Mouse (Mus musculus): ENCODE measurements around the gene Tppp3. TPM values are rescaled to one million over a fixed set of nuclear protein-coding genes. Genes with fewer than 3 reads are reported as not detected.
A peak's percentile ranks its signal among the peaks of the same experiment; 100 is the strongest.

Gene Tppp3
- 8.1 and 14.7 TPM in 2 replicates for polyA plus RNA-seq (2012; rRNA removed)

- H3K4me1 ChIP-seq (ENCODE audit: control insufficient read depth, insufficient read depth, insufficient read length), result no peaks in the 10 kb centered on the region
- no peak within 1 kb of the TSS for H3K27ac ChIP-seq (ENCODE audit: insufficient read depth, low read length)
- H3K36me3 ChIP-seq (ENCODE audit: control insufficient read depth, insufficient read depth, low read length), result no peaks in the 10 kb centered on the region
- H3K4me3 ChIP-seq (ENCODE audit: extremely low read depth, insufficient read depth, insufficient read length), result no peak within 1 kb of the TSS
- WGBS, result 19% methylated on average over 25 of the region's 25 CpGs
- TF ChIP-seq CTCF (IDR thresholded peaks at IDR 0.05; ENCODE audit: extremely low read depth, insufficient read depth, insufficient read length, insufficient replicate concordance), result no peak
- no peak for TF ChIP-seq POLR2A (IDR thresholded peaks at IDR 0.05; ENCODE audit: low read depth, low read length)
- H3K27me3 ChIP-seq (ENCODE audit: control insufficient read depth, insufficient read depth, low read length), result no peaks in the 10 kb centered on the region; the same call in 1 of the 2 replicates
- DNase-seq (ENCODE audit: low read depth in 1 of 2, low spot score in 2 of 2), result peak in 1 of 2 experiments; percentile 39
Observed at GRCm38 (mm10) chr8:105471314-105472015, at the start of gene Tppp3. Gene Tppp3 (minus strand): TSS chr8:105471526.

DNA sequence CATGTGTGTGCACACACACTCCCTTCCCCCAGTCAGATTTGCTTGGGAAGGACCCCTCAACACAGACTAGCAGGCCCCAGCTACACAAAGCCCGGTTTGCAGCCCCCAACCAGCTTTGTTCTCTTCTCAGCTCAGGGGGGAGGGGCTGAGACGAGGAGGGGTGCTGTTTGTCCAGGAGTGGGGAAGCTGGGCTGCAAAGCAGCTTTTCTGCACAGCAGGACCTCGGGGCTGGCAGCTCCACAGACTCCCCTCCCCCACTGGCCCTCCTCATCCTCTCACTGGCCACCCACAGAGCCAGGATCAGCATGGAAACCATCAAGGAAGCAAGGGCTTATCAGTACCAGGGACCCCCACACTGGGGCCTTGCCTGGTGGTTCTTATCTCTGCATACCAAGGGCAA, 49.7 kb upstream of the Tppp3 start:
- Histone ChIP-seq H3K4me3 (ENCODE audit: extremely low read depth, insufficient read depth, insufficient read length) (no peak overlapping the region), H3K4me1 (ENCODE audit: control insufficient read depth, insufficient read depth, insufficient read length) (peaks cover 6% of the 10 kb centered on the region), H3K27me3 (ENCODE audit: control insufficient read depth, insufficient read depth, low read length) (0 out of 2 replicates have a peak, but pooled peaks cover 4% of the 10 kb centered on the region), H3K27ac (ENCODE audit: insufficient read depth, low read length) (no peak overlapping the region), H3K36me3 (ENCODE audit: control insufficient read depth, insufficient read depth, low read length) (peaks cover 26% of the 10 kb centered on the region)
- DNase-seq (ENCODE audit: low read depth in 1 of 2, low spot score in 2 of 2), result no peak
- 64% methylated on average over 3 of the region's 3 CpGs for WGBS
- TF ChIP-seq POLR2A (IDR thresholded peaks at IDR 0.05; ENCODE audit: low read depth, low read length), result no peak
- TF ChIP-seq CTCF (IDR thresholded peaks at IDR 0.05; ENCODE audit: extremely low read depth, insufficient read depth, insufficient read length, insufficient replicate concordance), result no peak

- H3K4me1 ChIP-seq (ENCODE audit: control insufficient read depth, insufficient read depth, insufficient read length), result peaks cover 6% of the 10 kb centered on the region
- no peak overlapping the region for H3K4me3 ChIP-seq (ENCODE audit: extremely low read depth, insufficient read depth, insufficient read length)
- no peak for DNase-seq (ENCODE audit: low read depth in 1 of 2, low spot score in 2 of 2)
- 85% methylated on average over 5 of the region's 5 CpGs for WGBS
- peaks cover 24% of the 10 kb centered on the region for H3K36me3 ChIP-seq (ENCODE audit: control insufficient read depth, insufficient read depth, low read length)
- no peak overlapping the region for H3K27ac ChIP-seq (ENCODE audit: insufficient read depth, low read length)
- no peak for TF ChIP-seq CTCF (IDR thresholded peaks at IDR 0.05; ENCODE audit: extremely low read depth, insufficient read depth, insufficient read length, insufficient replicate concordance)
- peaks cover 4% of the 10 kb centered on the region; the same call in 1 of the 2 replicates for H3K27me3 ChIP-seq (ENCODE audit: control insufficient read depth, insufficient read depth, low read length)
Observed at GRCm38 (mm10) chr8:105520521-105520920, 49.2 kb upstream of the Tppp3 start.

DNA sequence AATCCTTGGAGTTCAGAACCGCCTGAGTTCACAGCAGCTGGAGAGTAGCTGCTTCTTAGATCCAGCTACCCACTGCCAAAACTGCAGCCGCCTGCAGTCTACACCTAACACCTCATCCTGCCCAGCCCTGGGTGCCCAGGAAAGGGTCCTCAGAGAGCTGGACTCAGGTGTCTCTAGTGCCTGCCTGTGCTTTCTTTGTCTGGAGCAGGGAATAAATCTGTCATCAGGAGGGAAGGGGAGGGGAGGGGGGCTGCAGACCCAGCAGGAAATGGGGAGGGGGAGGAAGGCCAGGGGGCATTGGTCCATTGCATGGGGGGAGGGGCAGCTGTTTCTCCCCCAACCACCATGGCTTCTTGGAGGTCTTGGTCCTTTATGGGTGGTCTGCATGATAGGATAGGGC, 48.3 kb upstream of the Tppp3 start:
- 27% methylated on average over 2 of the region's 2 CpGs for WGBS
- H3K4me3 ChIP-seq (ENCODE audit: extremely low read depth, insufficient read depth, insufficient read length), result no peak overlapping the region
- H3K27me3 ChIP-seq (ENCODE audit: control insufficient read depth, insufficient read depth, low read length), result peaks cover 5% of the 10 kb centered on the region; the same call in 1 of the 2 replicates

GRCm38 (mm10) chr8:105518436-105519313, 47.3 kb upstream of the Tppp3 start, which contains the start of gene Hsd11b2:
Gene Hsd11b2 (plus strand): TSS chr8:105518755.
- Histone ChIP-seq H3K4me3 (ENCODE audit: extremely low read depth, insufficient read depth, insufficient read length) (peak within 1 kb of the TSS; percentile 56), H3K27me3 (ENCODE audit: control insufficient read depth, insufficient read depth, low read length) (peaks cover 6% of the 10 kb centered on the region; the same call in 1 of the 2 replicates), H3K27ac (ENCODE audit: insufficient read depth, low read length) (no peak within 1 kb of the TSS), H3K36me3 (ENCODE audit: control insufficient read depth, insufficient read depth, low read length) (peaks cover 8% of the 10 kb centered on the region), H3K4me1 (ENCODE audit: control insufficient read depth, insufficient read depth, insufficient read length) (peaks cover 6% of the 10 kb centered on the region)
- no peak for TF ChIP-seq POLR2A (IDR thresholded peaks at IDR 0.05; ENCODE audit: low read depth, low read length)
- TF ChIP-seq CTCF (IDR thresholded peaks at IDR 0.05; ENCODE audit: extremely low read depth, insufficient read depth, insufficient read length, insufficient replicate concordance), result no peak
- DNase-seq (ENCODE audit: low read depth in 1 of 2, low spot score in 2 of 2), result peak; percentile 42 to 45
- under 1% methylated on average over 68 of the region's 68 CpGs for WGBS

More for the DNA sequence above, 48.3 kb upstream of the Tppp3 start:
- Histone ChIP-seq H3K4me1 (ENCODE audit: control insufficient read depth, insufficient read depth, insufficient read length) (peaks cover 6% of the 10 kb centered on the region), H3K27ac (ENCODE audit: insufficient read depth, low read length) (no peak overlapping the region), H3K36me3 (ENCODE audit: control insufficient read depth, insufficient read depth, low read length) (peaks cover 16% of the 10 kb centered on the region)
- no peak for DNase-seq (ENCODE audit: low read depth in 1 of 2, low spot score in 2 of 2)
- TF ChIP-seq POLR2A (IDR thresholded peaks at IDR 0.05; ENCODE audit: low read depth, low read length), result no peak
- no peak for TF ChIP-seq CTCF (IDR thresholded peaks at IDR 0.05; ENCODE audit: extremely low read depth, insufficient read depth, insufficient read length, insufficient replicate concordance)

DNA sequence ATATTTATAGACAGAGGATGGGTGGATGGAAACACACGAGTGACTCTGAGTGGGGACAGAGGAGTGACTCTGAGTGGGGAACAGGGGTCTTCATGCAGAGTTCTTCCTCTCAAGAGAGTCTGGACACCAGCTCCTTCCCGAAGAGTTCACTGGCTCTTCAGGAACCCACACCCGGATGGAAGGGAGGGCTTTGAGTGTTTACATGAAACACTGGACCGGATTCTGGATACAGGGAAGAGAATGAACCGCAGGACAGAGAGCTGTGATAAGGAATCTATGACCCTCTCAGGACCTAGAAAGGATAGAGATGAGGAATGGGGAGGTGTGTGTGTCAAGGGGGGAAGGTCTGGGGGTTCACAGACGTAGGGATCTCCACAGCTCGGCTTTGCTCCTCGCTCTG, 46.0 kb upstream of the Tppp3 start:
- no peak for TF ChIP-seq CTCF (IDR thresholded peaks at IDR 0.05; ENCODE audit: extremely low read depth, insufficient read depth, insufficient read length, insufficient replicate concordance)
- no peak for TF ChIP-seq POLR2A (IDR thresholded peaks at IDR 0.05; ENCODE audit: low read depth, low read length)
- DNase-seq (ENCODE audit: low read depth in 1 of 2, low spot score in 2 of 2), result no peak
- Histone ChIP-seq H3K36me3 (ENCODE audit: control insufficient read depth, insufficient read depth, low read length) (peaks cover under 1% of the 10 kb centered on the region), H3K4me1 (ENCODE audit: control insufficient read depth, insufficient read depth, insufficient read length) (peaks cover 6% of the 10 kb centered on the region), H3K27me3 (ENCODE audit: control insufficient read depth, insufficient read depth, low read length) (peaks cover 6% of the 10 kb centered on the region; the same call in 1 of the 2 replicates), H3K4me3 (ENCODE audit: extremely low read depth, insufficient read depth, insufficient read length) (no peak overlapping the region), H3K27ac (ENCODE audit: insufficient read depth, low read length) (no peak overlapping the region)
- 61% methylated on average over 8 of the region's 8 CpGs for WGBS

Data from spleen, adult 2 months (tissue).